Mouse (Mus musculus) heart, postnatal 0 days (tissue): ENCODE results near the gene Ngf.

ENCODE experiments used
- CTCF ChIP-seq: IDR thresholded peaks from 2 replicates; pipeline ENCODE4 v1.5.1; 2016; ENCODE audit warnings: antibody characterized with exemption, control low read depth, low read depth
- EP300 ChIP-seq: IDR thresholded peaks from 2 replicates; pipeline ENCODE4 v1.6.1; 2016; ENCODE audit warnings: antibody characterized with exemption, low read depth

GRCm38 (mm10) chr3:102454566-102454965 is 15.2 kb upstream of the Ngf start:
- TF ChIP-seq CTCF: no peak
- TF ChIP-seq EP300: no peak
